In the genomic region with DNA sequence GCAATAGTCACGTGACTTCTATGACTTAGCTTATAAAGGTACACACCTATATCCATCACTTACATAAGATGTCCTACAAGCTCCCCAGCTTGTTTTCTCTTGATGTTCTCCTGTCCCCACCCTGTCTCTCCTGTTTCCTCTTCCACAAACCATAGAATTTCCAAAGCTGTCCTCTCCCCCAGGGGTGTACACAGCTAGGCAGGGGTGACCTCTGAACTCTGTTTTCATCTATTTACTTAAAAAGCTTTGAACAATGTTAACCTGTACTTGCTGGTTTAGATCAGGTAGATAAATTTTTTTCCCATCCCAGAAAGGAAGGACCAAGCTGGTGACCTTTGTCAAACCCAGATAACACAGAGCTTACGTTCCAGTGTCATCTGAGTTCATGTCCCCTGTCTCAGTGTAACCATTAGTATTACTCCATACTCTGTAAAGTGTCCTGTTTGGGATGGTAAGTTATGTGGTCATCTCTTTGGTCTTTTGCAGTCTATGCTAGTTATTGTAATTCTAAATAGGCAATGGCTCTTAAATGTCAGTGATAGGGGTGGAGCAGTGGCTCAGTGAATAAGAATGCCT, we compare ENCODE assay signal across 15 mouse cellular contexts.
"Had no signal": no experiment of that assay in that cellular context is flagged by ENCODE, and none has a peak within 500 bp of the region (broad histone marks: within the 10 kb centered on the region; RNA-seq: fewer than 3 reads in every experiment).

No protein-coding gene starts in this region.

- ATAC-seq: intestine, embryonic 16.5 days had no signal

- DNase-seq: kidney, adult 18-20 months; kidney, adult 9 months; kidney, postnatal 25 days; layer of hippocampus, adult 9-11 months; lung, adult 2 months; lung, postnatal 14 days; lung, postnatal 4 days; midbrain, embryonic 14.5 days; right cerebral cortex, postnatal 4 days; thymus, adult 2 months; thymus, postnatal 25 days had no signal

- H3K4me3 ChIP-seq: layer of hippocampus, adult 2 months had no signal

- H3K4me2 ChIP-seq: midbrain, embryonic 11.5 days had no signal

- H3K27ac ChIP-seq: layer of hippocampus, adult 2 months; stomach, postnatal 0 days had no signal
